Mouse (Mus musculus): ENCODE measurements around the gene Coa4.

DNA sequence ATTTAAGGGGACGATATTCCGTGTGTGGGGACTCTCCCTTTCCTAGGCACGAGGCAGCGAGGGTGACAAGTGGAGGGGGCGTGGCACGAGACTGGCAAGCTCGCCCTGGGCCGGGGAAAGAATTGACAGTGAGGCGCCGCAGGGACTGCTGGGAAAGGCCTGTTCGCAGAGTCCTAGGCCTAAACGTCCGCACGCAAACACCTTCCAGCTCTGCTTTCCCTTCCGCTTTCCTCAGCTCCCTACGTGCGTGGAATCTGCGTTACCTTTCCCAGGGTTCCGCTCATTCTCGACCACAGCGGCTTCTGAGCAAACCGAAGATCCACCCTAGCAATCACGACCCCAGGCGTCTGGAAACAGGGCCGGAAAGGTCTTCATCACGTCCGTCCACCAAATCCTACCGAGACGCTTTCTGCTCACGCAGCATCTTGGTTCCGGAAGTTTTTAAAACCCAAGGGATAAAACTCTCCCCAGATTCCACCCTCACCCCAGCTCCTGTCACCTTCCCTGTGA lies 45.9 kb downstream of the Coa4 start:
- TF ChIP-seq POLR2A (IDR thresholded peaks at IDR 0.05; ENCODE audit: control insufficient read depth in 1 of 2, insufficient read depth in 1 of 2, low read depth in 1 of 2, low read length in 2 of 2, poor library complexity in 1 of 2): peak; percentile 37 to 84; a peak in 2 of 4 replicates
- no peak for TF ChIP-seq CTCF (IDR thresholded peaks at IDR 0.05 in 2 of 3, conservative IDR thresholded peaks at IDR 0.05 in 1 of 3; ENCODE audit: control insufficient read depth in 1 of 3, insufficient read depth in 1 of 3, low read depth in 2 of 3, low read length in 3 of 3, poor library complexity in 1 of 3, severe bottlenecking in 1 of 3)
- TF ChIP-seq USF1 (IDR thresholded peaks at IDR 0.05; ENCODE audit: low read depth, low read length): no peak
- TF ChIP-seq USF2 (IDR thresholded peaks at IDR 0.05; ENCODE audit: borderline replicate concordance in 1 of 2, insufficient read depth in 1 of 2, low read depth in 1 of 2, low read length in 2 of 2): no peak
- TF ChIP-seq E2F4 (IDR thresholded peaks at IDR 0.05; ENCODE audit: borderline replicate concordance, low read depth, low read length): no peak
- TF ChIP-seq CHD2 (IDR thresholded peaks at IDR 0.05; ENCODE audit: low read length): no peak; the same call in 1 of the 2 replicates
- peak; percentile 44; the same call in 1 of the 2 replicates for TF ChIP-seq MAX (IDR thresholded peaks at IDR 0.05; ENCODE audit: low read length)
- no peak for TF ChIP-seq BHLHE40 (IDR thresholded peaks at IDR 0.05; ENCODE audit: borderline replicate concordance, low read depth, low read length)
- no peak for TF ChIP-seq MAFK (IDR thresholded peaks at IDR 0.05; ENCODE audit: borderline replicate concordance, low read depth, low read length)
- peak; percentile 52; the same call in 1 of the 2 replicates for TF ChIP-seq NELFE (IDR thresholded peaks at IDR 0.05; ENCODE audit: low read depth, low read length)
- peak; percentile 64; the same call in 1 of the 2 replicates for TF ChIP-seq MYC (IDR thresholded peaks at IDR 0.05; ENCODE audit: low read depth, low read length)
- peak; percentile 95 for TF ChIP-seq TBP (IDR thresholded peaks at IDR 0.05; ENCODE audit: low read depth, low read length)
- peak; percentile 91 for TF ChIP-seq HCFC1 (IDR thresholded peaks at IDR 0.05; ENCODE audit: low read depth, low read length)
